Mouse (Mus musculus) spleen, adult 18-20 months (tissue): Measurements from ENCODE around the gene Wsb2.
"Not testable (repeated sequence)": the region's sequence is repeated elsewhere in the genome, so short reads cannot be mapped to it uniquely, and the experiment has no call there.

Experiments used
- DNase-seq, 2 experiments: peaks; one replicate each; pipeline ENCODE4 v3.0.0; 2022; ENCODE audit warnings: mixed read lengths in 2 of 2

The Wsb2 gene

GRCm38 (mm10) chr5:117357129-117357477 is at the start of gene Wsb2:
TSS of gene Wsb2 (plus strand) at chr5:117357304.
- peak; percentile 78 to 88 for DNase-seq

GRCm38 (mm10) chr5:117307699-117308098 is 49.4 kb upstream of the Wsb2 start:
- peak; percentile 49 to 75 for DNase-seq

- DNase-seq, result peak in 1 of 2 experiments; percentile 46
Measured at GRCm38 (mm10) chr5:117313420-117313819, 43.7 kb upstream of the Wsb2 start.

GRCm38 (mm10) chr5:117313909-117314308 is 43.2 kb upstream of the Wsb2 start:
- DNase-seq, result no peak

- DNase-seq, result no peak
Measured at GRCm38 (mm10) chr5:117314587-117315428, 42.3 kb upstream of the Wsb2 start.

DNA sequence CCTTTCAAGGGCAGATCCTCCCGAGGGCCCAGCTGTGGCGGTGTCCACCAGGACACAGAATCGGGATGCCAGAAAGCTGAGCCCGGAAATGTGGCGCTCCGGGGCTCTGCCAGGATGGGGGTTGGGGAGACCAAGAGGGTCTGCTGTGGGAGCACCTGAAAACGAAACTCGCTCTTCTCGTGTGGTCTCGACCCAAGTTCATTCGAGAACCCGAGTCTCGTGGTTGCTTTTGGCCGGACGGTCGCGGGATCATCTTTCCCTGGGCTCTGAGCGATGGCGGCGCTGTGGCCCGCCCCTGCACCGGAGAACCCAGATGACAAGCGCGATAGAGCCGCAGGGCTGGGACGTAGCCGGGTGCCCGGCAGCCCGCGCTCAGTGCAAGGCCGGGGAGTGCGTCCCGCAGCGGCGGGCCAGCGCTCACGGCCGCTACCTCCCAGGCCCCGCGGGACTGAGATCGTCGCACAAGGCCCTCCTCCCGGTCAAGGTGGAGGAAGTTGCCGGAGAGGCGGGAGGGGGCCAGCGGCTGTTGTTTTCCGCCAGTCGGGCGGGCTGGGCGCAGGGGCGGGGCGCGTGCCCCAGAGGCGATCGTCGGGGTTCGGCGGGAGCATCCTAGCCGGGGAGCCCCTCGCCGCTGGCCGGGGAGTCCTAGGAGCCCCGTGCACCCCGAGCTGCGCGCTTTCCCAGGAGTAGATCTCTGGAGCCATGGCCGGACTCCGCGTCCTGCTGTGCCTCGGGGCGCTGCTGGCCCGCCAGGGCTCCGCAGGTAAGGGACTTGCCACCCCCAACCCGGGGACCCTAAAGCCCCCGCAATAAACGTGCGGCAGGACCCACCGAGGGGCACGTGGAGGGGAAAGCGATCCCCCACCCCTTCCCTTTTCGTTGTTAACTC is 38.1 kb upstream of the Wsb2 start, which contains the start of gene Vsig10:
Vsig10 (plus strand) TSS at position 343 of the 889 bp plus-strand sequence.
- DNase-seq, result peak; percentile 43 to 61

GRCm38 (mm10) chr5:117323751-117324150 is 33.4 kb upstream of the Wsb2 start:
- DNase-seq, result no peak

GRCm38 (mm10) chr5:117326408-117326807 is 30.7 kb upstream of the Wsb2 start:
- DNase-seq, result no peak

DNA sequence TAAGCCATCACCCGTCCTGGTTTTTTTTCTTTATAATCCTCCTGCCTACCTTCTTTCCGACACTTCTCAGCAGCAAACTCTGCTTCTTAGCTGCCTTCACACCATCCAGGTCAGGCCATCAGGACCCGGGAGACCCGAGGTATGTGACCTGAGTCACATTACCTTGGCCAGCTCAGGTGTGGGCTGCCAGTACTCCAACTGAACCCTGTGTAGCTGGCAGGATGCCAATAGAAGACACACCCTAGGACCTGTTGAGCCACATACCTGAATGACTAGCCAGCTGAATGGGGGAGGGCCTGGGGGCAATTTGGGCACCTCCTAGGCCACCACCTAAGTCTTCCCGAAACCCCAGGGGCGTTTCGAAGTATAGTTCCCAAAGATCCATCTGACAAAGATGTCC is 26.6 kb upstream of the Wsb2 start:
- no peak for DNase-seq

GRCm38 (mm10) chr5:117337999-117338398 is 19.1 kb upstream of the Wsb2 start:
- DNase-seq, result no peak

DNA sequence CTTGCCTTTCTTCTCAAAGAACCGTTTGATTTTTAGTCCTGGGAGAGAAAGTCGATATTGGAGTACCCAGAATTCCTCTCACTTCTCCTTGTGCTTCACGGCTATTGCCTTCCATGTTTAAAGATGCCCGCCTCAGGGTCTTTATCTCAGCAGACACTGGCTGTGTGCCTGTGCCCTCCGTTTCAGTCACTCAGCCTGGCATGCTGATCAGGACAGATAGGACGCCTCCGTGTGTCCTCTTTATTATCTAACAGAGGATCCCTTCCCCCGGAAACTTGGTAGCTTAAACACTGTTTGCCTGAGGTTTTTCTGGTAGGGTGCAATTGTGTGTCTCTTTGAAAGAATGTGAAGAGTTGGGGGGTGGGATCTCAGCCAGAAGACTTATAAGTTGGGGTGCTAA is 18.6 kb upstream of the Wsb2 start:
- no peak for DNase-seq

GRCm38 (mm10) chr5:117340081-117340480 is 17.0 kb upstream of the Wsb2 start:
- no peak for DNase-seq

DNA sequence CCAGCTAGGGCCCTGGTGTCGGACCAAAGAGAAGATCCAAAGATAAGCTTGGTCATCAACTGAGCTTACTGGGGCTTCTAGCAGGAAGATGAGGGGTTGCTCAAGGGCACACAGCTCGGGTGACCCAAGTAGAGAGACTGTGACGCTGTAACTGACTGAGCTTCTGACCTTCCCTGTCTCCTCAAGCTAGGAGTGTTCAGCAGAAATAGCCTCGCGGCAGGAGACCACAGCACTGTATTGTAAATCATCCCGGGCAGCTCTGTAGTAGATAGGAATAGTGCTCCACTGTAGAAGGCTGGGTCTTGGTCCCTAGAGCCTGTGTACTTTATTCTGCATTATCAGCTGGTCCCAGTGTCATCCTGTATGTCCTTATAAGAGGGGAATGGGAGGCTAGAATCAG is 15.2 kb upstream of the Wsb2 start:
- no peak for DNase-seq

DNA sequence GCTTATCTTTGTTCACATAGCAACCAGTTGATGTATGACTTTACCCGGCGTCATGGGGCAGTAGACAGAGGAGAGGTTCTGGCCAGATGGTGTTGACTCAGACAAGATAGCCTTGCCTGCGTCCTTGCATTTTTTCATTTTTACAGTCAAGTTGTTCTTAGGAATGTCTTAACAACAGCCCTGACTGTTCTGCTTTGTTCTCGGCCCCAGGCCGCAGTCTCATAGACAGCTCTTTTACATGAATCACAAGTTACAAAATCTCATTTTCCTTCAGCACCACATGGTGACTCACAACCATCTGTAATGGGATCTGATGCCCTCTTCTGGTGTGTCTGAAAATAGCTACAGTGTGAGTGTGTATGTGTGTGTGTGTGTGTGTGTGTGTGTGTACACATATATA is 12.6 kb upstream of the Wsb2 start:
- not testable (repeated sequence) for DNase-seq

GRCm38 (mm10) chr5:117345432-117345976 is 11.6 kb upstream of the Wsb2 start:
- DNase-seq, result no peak

- no peak for DNase-seq
Measured at GRCm38 (mm10) chr5:117346281-117346680, 10.8 kb upstream of the Wsb2 start.

- DNase-seq, result no peak
Measured at GRCm38 (mm10) chr5:117347011-117347410, 10.1 kb upstream of the Wsb2 start.

GRCm38 (mm10) chr5:117347838-117348237 is 9.3 kb upstream of the Wsb2 start:
- no peak for DNase-seq

DNA sequence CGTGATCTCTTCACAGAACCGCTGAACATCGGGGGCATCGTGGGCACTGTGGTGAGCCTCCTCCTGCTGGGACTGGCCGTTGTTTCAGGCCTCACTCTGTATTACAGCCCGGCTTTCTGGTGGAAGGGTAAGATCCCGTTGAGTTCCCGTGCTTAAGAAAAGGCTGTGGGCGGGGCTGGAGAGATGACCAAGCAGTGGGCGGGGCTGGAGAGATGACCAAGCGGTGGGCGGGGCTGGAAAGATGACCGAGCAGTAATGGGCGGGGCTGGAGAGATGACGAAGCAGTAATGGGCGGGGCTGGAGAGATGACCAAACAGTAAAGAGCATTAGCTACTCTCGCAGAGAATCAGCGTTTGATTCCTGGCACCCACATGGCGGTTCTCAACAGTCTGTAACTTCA is 8.8 kb upstream of the Wsb2 start:
- DNase-seq, result no peak

DNA sequence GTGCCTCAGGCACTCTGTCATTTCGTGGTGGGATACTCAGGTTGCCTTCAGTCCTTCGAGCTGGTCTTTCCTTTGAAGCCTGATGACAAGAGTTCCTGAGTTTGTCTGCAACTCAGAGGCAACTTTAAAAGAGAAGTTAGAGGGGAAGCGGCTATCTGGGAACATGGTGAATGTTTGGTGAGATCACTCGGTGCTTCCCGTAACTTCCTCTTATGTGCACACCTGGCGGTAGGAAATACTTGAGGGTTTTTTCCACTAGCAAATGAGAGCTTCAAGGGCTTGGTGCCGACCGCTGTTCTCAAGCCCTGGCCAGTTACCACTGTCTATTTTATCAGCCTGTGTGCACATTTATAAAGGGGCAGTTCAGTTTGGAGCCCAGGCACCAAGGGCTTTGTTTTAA is 3.0 kb upstream of the Wsb2 start:
- no peak for DNase-seq

DNA sequence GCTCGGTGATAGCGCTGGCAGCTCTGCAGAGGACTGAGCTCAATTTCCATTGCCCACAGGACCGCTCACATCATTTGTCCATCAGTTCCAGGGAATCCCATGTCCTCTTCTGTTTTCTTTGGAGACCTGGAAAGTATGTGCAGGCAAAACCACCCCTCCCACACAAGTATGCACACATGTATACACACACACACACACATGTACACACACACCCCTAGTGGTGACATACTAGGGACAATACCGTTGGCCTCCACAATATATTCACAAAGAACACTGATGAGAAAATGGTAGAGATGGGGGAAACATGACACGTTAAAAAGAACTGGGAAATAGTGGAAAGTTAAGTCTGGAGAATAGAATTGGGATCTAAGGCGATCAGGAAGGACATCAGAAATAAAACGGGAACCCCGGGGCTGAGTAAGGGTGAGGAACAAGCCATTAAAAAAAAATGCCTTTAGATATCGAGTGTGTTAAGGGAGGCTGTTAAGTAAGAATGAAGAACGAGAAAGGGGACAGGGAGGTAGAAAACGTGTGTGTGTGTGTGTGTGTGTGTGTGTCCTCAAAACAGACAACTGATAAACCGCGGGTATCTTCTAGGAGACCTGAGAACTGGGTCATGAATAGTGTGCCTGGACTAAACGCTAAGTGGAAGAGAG is 1.3 kb upstream of the Wsb2 start:
- DNase-seq, result no peak

- DNase-seq, result peak; percentile 36 to 41
Measured at GRCm38 (mm10) chr5:117356365-117357128, 557 bp upstream of the Wsb2 start.
